Mouse (Mus musculus) erythroblast, adult 5-6 weeks (primary cell): Measurements from ENCODE around the gene Krtap16-1. TPM values are rescaled to one million over a fixed set of nuclear protein-coding genes. Genes with fewer than 3 reads are reported as not detected.

Experiments used
- ATAC-seq: replicated peaks from 2 replicates; pipeline ENCODE4 v1.8.0; 2016; ENCODE audit warnings: moderate number of reproducible peaks, mild to moderate bottlenecking, moderate TSS enrichment, inconsistent platforms; ENCODE audit not compliant: poor library complexity, low FRiP score, severe bottlenecking
- total RNA-seq, 2 experiments: library from RNA; stranded (forward) in 1 of 2; stranded (reverse) in 1 of 2; fragments of 150-400 nt in 1 of 2; fragments of 200-764, 138-1000 nt in 1 of 2; gene quantifications; 2 replicates each; pipeline versions ENCODE4 v1.2.3 to v1.2.4; 2015 to 2017; ENCODE audit warnings: low replicate concordance in 2 of 2

Gene Krtap16-1
- total RNA-seq (2015; ENCODE audit: low replicate concordance) (not detected in 2 replicates), total RNA-seq (2017; ENCODE audit: low replicate concordance) (not detected in 2 replicates)

GRCm38 (mm10) chr11:99986180-99986647, at the start of gene Krtap16-1:
Krtap16-1 (minus strand) TSS chr11:99986597.
- ATAC-seq: no peak

GRCm38 (mm10) chr11:100029768-100030167, 43.4 kb upstream of the Krtap16-1 start, which contains the start of gene Krt33b:
Krt33b (minus strand) TSS chr11:100029868.
- ATAC-seq: no peak

GRCm38 (mm10) chr11:100021438-100021837, 35.0 kb upstream of the Krtap16-1 start:
- no peak for ATAC-seq

GRCm38 (mm10) chr11:100019466-100019865, 33.1 kb upstream of the Krtap16-1 start:
- no peak for ATAC-seq

- no peak for ATAC-seq
Observed at GRCm38 (mm10) chr11:100016112-100016511, 29.7 kb upstream of the Krtap16-1 start, which contains the start of gene Krt33a. Krt33a (minus strand) TSS chr11:100016212.

GRCm38 (mm10) chr11:100013691-100014171, 27.3 kb upstream of the Krtap16-1 start:
- ATAC-seq: no peak

- no peak for ATAC-seq
Observed at GRCm38 (mm10) chr11:100010682-100011081, 24.3 kb upstream of the Krtap16-1 start.

GRCm38 (mm10) chr11:100008336-100008735, 21.9 kb upstream of the Krtap16-1 start:
- ATAC-seq: no peak

- ATAC-seq: no peak
Observed at GRCm38 (mm10) chr11:100006624-100007023, 20.2 kb upstream of the Krtap16-1 start.

- ATAC-seq: no peak
Observed at GRCm38 (mm10) chr11:100005905-100006304, 19.5 kb upstream of the Krtap16-1 start.

GRCm38 (mm10) chr11:100004846-100005245, 18.4 kb upstream of the Krtap16-1 start:
- ATAC-seq: no peak

GRCm38 (mm10) chr11:99999091-99999490, 12.7 kb upstream of the Krtap16-1 start:
- no peak for ATAC-seq

- ATAC-seq: no peak
Observed at GRCm38 (mm10) chr11:99994384-99994661, 7.9 kb upstream of the Krtap16-1 start.

GRCm38 (mm10) chr11:99993620-99994383, 7.4 kb upstream of the Krtap16-1 start, which contains the start of gene Krtap17-1:
Krtap17-1 (minus strand) TSS chr11:99993994.
- ATAC-seq: no peak

- no peak for ATAC-seq
Observed at GRCm38 (mm10) chr11:99990571-99990970, 4.2 kb upstream of the Krtap16-1 start.

GRCm38 (mm10) chr11:99989881-99990405, 3.5 kb upstream of the Krtap16-1 start:
- ATAC-seq: no peak

GRCm38 (mm10) chr11:99988530-99988929, 2.1 kb upstream of the Krtap16-1 start:
- no peak for ATAC-seq

- no peak for ATAC-seq
Observed at GRCm38 (mm10) chr11:99985291-99986092, 905 bp downstream of the Krtap16-1 start.

- ATAC-seq: no peak
Observed at GRCm38 (mm10) chr11:99983442-99983841, 3.0 kb downstream of the Krtap16-1 start.

GRCm38 (mm10) chr11:99982731-99983130, 3.7 kb downstream of the Krtap16-1 start:
- ATAC-seq: no peak
